Comparison of ENCODE assay signal across 8 mouse cellular contexts in the genomic region with DNA sequence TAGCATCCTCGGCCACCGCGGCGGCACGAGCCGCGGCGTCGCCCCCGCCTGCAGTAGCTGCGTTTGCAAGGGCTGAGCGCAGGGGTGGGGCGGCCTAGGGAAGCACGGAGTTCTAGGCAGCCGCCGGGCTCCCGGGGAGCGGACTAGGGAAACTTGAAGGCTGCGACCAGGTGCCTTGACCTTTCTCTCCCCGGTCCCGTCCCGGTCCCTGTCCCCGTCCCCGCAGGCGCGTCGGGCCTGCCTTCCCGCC. TPM values are rescaled to one million over a fixed set of nuclear protein-coding genes. Genes with fewer than 3 reads are reported as not detected.
DNase-seq lines count a peak whose midpoint lies in the region; ATAC-seq and TF ChIP-seq lines count a peak whose summit lies in the region.

No protein-coding gene starts in this region.

- peak overlapping the region; percentile 90 for H3K4me2 ChIP-seq in limb, embryonic 14.5 days (replicated peaks; ENCODE audit: low read depth, low read length, severe bottlenecking)
- peak overlapping the region; percentile 83 for H3K4me2 ChIP-seq in stomach, embryonic 16.5 days (ENCODE audit: low read depth, low read length)

- H3K27ac ChIP-seq in cerebellum, adult 2 months (ENCODE audit: insufficient read depth, low read length) = peak overlapping the region; percentile 95
- peak overlapping the region; percentile 87 for H3K27ac ChIP-seq in limb, embryonic 14.5 days (replicated peaks; ENCODE audit: low read depth, low read length)
- peak overlapping the region; percentile 98 for H3K27ac ChIP-seq in stomach, embryonic 16.5 days (ENCODE audit: low read length)

- no peaks in the 10 kb centered on the region for H3K27me3 ChIP-seq in cerebellum, adult 2 months (ENCODE audit: control insufficient read depth, insufficient read depth, low read length)
- no peaks in the 10 kb centered on the region for H3K27me3 ChIP-seq in limb, embryonic 14.5 days (ENCODE audit: control insufficient read depth, insufficient read depth, low read length)
- no peaks in the 10 kb centered on the region for H3K27me3 ChIP-seq in stomach, embryonic 16.5 days (ENCODE audit: control insufficient read depth, insufficient read depth, low read length)

- H3K4me1 ChIP-seq in cerebellum, adult 2 months (ENCODE audit: control insufficient read depth, insufficient read depth, low read length) = no peaks in the 10 kb centered on the region; the same call in none of the 2 replicates
- H3K4me1 ChIP-seq in limb, embryonic 14.5 days (ENCODE audit: control insufficient read depth, insufficient read depth, low read length) = 0 out of 2 replicates have a peak, but pooled peaks cover 4% of the 10 kb centered on the region
- peaks cover 2% of the 10 kb centered on the region; the same call in 1 of the 2 replicates for H3K4me1 ChIP-seq in stomach, embryonic 16.5 days (ENCODE audit: control insufficient read depth, insufficient read depth, low read length)

- no peak for TF ChIP-seq CTCF in cerebellum, adult 2 months (IDR thresholded peaks at IDR 0.05; ENCODE audit: borderline replicate concordance, insufficient read depth, low read depth, low read length)

- TF ChIP-seq POLR2A in cerebellum, adult 2 months (IDR thresholded peaks at IDR 0.05; ENCODE audit: borderline replicate concordance, insufficient read depth, low read length) = peak; percentile 54; the same call in 1 of the 2 replicates
- no peak for TF ChIP-seq POLR2A in limb, embryonic 14.5 days (IDR thresholded peaks at IDR 0.05; ENCODE audit: borderline replicate concordance, extremely low read depth, insufficient read depth, insufficient read length)

- H3K36me3 ChIP-seq in limb, embryonic 14.5 days (ENCODE audit: control insufficient read depth, insufficient read depth, low read length) = no peaks in the 10 kb centered on the region
- no peaks in the 10 kb centered on the region for H3K36me3 ChIP-seq in stomach, embryonic 16.5 days (ENCODE audit: control insufficient read depth, insufficient read depth, low read length)

- no peak for DNase-seq in cerebellum, adult 2 months
- DNase-seq in cerebellum, postnatal 14 days = no peak
- DNase-seq in retina, postnatal 7 days (ENCODE audit: low read depth, low spot score) = peak; percentile 58
- no peak for DNase-seq in retina, postnatal 1 day
- DNase-seq in limb, embryonic 14.5 days (ENCODE audit: low spot score) = no peak
- no peak for DNase-seq in left cerebral cortex, postnatal 14 days (ENCODE audit: low spot score in 2 of 2)
- DNase-seq in right cerebral cortex, postnatal 14 days = no peak

- WGBS in cerebellum, adult 2 months = 2% methylated on average over 28 of the region's 28 CpGs
- 0% methylated on average over 16 of the region's 28 CpGs for WGBS in limb, embryonic 14.5 days
- WGBS in stomach, embryonic 16.5 days = under 1% methylated on average over 28 of the region's 28 CpGs

- peak overlapping the region; percentile 72 for H3K4me3 ChIP-seq in cerebellum, adult 2 months (replicated peaks; ENCODE audit: insufficient read depth, low read depth, low read length)
- H3K4me3 ChIP-seq in limb, embryonic 14.5 days (replicated peaks; ENCODE audit: low read length) = peak overlapping the region; percentile 96
- peak overlapping the region; percentile 90 for H3K4me3 ChIP-seq in stomach, embryonic 16.5 days (replicated peaks; ENCODE audit: low read length)

- ATAC-seq in limb, embryonic 14.5 days (ENCODE audit: low FRiP score, low read depth) = no peak; the same call in 1 of the 2 replicates
- no peak for ATAC-seq in stomach, embryonic 16.5 days (ENCODE audit: insufficient read depth, low FRiP score)

- H3K9ac ChIP-seq in limb, embryonic 14.5 days (ENCODE audit: low read depth, low read length, severe bottlenecking) = peak overlapping the region; percentile 85
- peak overlapping the region; percentile 95 for H3K9ac ChIP-seq in stomach, embryonic 16.5 days (ENCODE audit: low read length)

- intact Hi-C loops in left cerebral cortex, postnatal 14 days (cut with DNase I) = no loop called here

- no peaks in the 10 kb centered on the region; the same call in 1 of the 2 replicates for H3K9me3 ChIP-seq in limb, embryonic 14.5 days (ENCODE audit: control insufficient read depth, low read length)
- H3K9me3 ChIP-seq in stomach, embryonic 16.5 days (replicated peaks; ENCODE audit: control insufficient read depth, low read length) = no peaks in the 10 kb centered on the region

RNA-seq across cellular contexts. Expression of a gene that starts 0.2 kb away (rescaled TPM):
- 18.9 and 20.0 TPM in 2 replicates for polyA plus RNA-seq in cerebellum, adult 2 months (2012; rRNA removed)
- 13.6 and 17.7 TPM in 2 replicates for polyA plus RNA-seq in limb, embryonic 14.5 days (2012; rRNA removed)
- polyA plus RNA-seq in limb, embryonic 14.5 days (2014; fragmentation: Nextera tagmentation; extraction: Ambion mirVana) = 8.9 and 10.0 TPM in 2 replicates
- 3.5 and 3.8 TPM in 2 replicates for polyA plus RNA-seq in stomach, embryonic 16.5 days (2015; fragmentation: Nextera tagmentation; extraction: Ambion mirVana)
- total RNA-seq in left cerebral cortex, postnatal 14 days (2021) = 10 to 100 TPM; 23.1 to 25.1 TPM
